Comparison of ENCODE assay signal across 8 mouse cellular contexts in the genomic region with DNA sequence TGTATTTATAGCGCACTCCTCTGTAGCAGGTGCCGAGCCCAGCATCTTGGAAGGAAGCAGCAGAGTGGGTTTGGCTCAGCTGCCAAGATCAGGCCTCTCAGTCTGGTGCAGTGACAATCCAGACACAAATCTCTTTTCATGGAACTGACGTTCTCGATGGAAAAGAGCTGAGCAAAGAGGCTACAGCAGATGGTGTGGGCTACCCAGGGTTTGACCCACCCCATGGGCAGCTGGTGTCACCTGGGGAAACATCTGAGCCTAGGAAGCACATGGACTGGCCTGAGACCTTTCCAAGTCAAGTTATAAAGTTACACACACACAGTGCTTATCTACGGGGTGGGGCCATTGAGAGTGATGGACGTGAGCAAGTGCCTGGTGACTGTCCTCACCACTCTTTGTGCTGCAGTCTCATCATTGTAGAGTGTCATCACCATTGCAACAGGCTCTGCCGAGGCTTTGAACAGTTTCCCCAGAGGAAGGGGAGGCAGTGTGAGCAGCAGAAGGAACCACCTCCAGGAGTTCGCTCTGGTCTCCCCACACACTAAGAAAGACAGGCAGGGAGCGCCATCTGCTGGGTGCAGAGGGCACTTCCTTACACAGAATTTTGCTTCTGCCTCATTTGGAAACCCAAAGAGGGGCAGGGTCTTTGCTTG. TPM values are rescaled to one million over a fixed set of nuclear protein-coding genes. Genes with fewer than 3 reads are reported as not detected.
DNase-seq lines count a peak whose midpoint lies in the region; ATAC-seq lines count a peak whose summit lies in the region.

No protein-coding gene starts in this region.

- WGBS in intestine, embryonic 15.5 days = 31% methylated on average over 9 of the region's 9 CpGs
- whole genome bisulfite sequencing in midbrain, embryonic 10.5 days = 52% methylated on average over 9 of the region's 9 CpGs

- ATAC-seq in intestine, embryonic 15.5 days = peak; percentile 79

- H3K27ac ChIP-seq in intestine, embryonic 15.5 days = peak overlapping the region; percentile 54
- peak overlapping the region; percentile 64 for H3K27ac ChIP-seq in midbrain, embryonic 10.5 days (replicated peaks)

- peaks cover 20% of the 10 kb centered on the region; the same call in 1 of the 2 replicates for H3K4me1 ChIP-seq in intestine, embryonic 15.5 days (replicated peaks)
- peaks cover 29% of the 10 kb centered on the region for H3K4me1 ChIP-seq in midbrain, embryonic 10.5 days

- no peaks in the 10 kb centered on the region for H3K9me3 ChIP-seq in intestine, embryonic 15.5 days
- no peaks in the 10 kb centered on the region for H3K9me3 ChIP-seq in midbrain, embryonic 10.5 days (replicated peaks)

- no peaks in the 10 kb centered on the region; the same call in 1 of the 2 replicates for H3K36me3 ChIP-seq in intestine, embryonic 15.5 days
- H3K36me3 ChIP-seq in midbrain, embryonic 10.5 days = peaks cover 39% of the 10 kb centered on the region

- DNase-seq in adrenal gland, adult 2 months = peak; percentile 80
- peak; percentile 72 for DNase-seq in embryo, embryonic 11.5 days (ENCODE audit: low read depth, low spot score)
- peak; percentile 56 to 78 for DNase-seq in gastrocnemius, postnatal 4 days (ENCODE audit: low spot score in 2 of 2)
- peak; percentile 79 to 92 for DNase-seq in left cerebral cortex, postnatal 25 days (ENCODE audit: low spot score in 2 of 2)
- DNase-seq in midbrain, embryonic 10.5 days (ENCODE audit: low spot score) = peak; percentile 81
- DNase-seq in right cerebral cortex, postnatal 36 days (ENCODE audit: low spot score in 2 of 2) = peak; percentile 68 to 75
- peak; percentile 66 to 78 for DNase-seq in urinary bladder, postnatal 4 days (ENCODE audit: low spot score in 2 of 2)

- no peak overlapping the region for H3K9ac ChIP-seq in intestine, embryonic 15.5 days

- H3K4me2 ChIP-seq in intestine, embryonic 15.5 days (replicated peaks) = 0 out of 2 replicates have a peak overlapping the region, but pooled peaks have one; percentile 30

- no peaks in the 10 kb centered on the region for H3K27me3 ChIP-seq in intestine, embryonic 15.5 days (replicated peaks)
- H3K27me3 ChIP-seq in midbrain, embryonic 10.5 days (ENCODE audit: low read depth, poor library complexity, severe bottlenecking) = no peaks in the 10 kb centered on the region

- H3K4me3 ChIP-seq in intestine, embryonic 15.5 days (replicated peaks) = no peak overlapping the region
- no peak overlapping the region for H3K4me3 ChIP-seq in midbrain, embryonic 10.5 days

- intact Hi-C loops in left cerebral cortex, postnatal 25 days (cut with DNase I) = loop anchor here (1.0 to 5.0 kb wide), 5 partner anchors 42 to 118 kb away; partner anchors contain the start of gene Pkig

RNA-seq across cellular contexts. Expression of gene Ada, which starts 31.0 kb away (rescaled TPM):
- 1 to 10 TPM; 4.1 to 5.5 TPM for total RNA-seq in adrenal gland, adult 2 months (2021)
- polyA plus RNA-seq in adrenal gland, adult 2 months (2012; rRNA removed) = 0.65 and 0.69 TPM in 2 replicates
- 1 to 10 TPM; 2.6 to 2.9 TPM for total RNA-seq in gastrocnemius, postnatal 4 days (2021)
- polyA plus RNA-seq in intestine, embryonic 15.5 days (2015; fragmentation: Nextera tagmentation; extraction: Ambion mirVana) = 6.6 and 7.1 TPM in 2 replicates
- 1 to 10 TPM; 1.1 to 1.2 TPM for total RNA-seq in left cerebral cortex, postnatal 25 days (2021)
- 9.1 and 10.0 TPM in 2 replicates for polyA plus RNA-seq in midbrain, embryonic 10.5 days (2016; fragmentation: Nextera tagmentation; extraction: Ambion mirVana)
